Comparison of ENCODE assay signal across 8 mouse cellular contexts in the genomic region with DNA sequence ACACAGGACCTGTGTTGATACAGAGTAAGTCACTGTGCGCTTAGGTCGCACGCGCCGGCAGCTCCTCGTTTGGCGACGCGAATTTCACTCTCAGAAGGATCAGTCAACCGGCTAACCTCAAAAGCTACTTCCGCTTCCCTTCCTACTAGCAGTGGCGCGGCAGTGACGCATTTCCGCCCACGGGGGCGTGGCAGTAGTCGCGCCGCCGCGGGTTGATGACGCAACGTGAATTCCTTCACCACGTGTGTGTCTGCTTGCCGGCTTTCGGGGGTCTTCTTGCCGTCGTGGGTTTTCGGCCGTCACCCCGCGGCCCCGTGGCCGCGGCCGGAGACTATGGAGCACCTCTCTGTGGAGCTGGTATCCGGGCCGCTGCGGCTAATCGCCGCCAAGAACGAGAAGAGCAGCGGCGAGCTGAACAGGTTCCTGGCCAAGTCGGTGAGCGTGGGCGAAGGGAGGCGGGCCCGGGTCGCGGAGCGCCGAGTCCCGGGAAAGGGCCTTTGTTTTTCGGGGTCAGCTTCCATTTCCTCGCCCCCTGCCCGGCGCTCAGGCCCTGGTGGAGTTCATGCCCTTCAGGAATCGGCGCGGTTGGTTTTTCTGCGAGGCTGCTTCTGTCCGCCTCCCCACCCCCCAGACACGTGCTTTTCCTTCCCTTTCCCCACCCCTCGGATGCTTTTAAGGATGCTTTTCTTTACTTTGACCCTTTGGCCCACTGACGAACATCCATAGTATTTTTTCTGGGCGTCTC. TPM values are rescaled to one million over a fixed set of nuclear protein-coding genes. Genes with fewer than 3 reads are reported as not detected.
DNase-seq lines count a peak whose midpoint lies in the region; ATAC-seq and TF ChIP-seq lines count a peak whose summit lies in the region.

Gene Mdn1, plus strand, starts transcription at position 202 of the 745 bp plus-strand sequence.

- peak; percentile 93 for DNase-seq in MN1 (ENCODE audit: low spot score)
- DNase-seq in cerebellum, adult 9-10 months = peak; percentile 95
- DNase-seq in hindbrain, embryonic 10.5 days (ENCODE audit: low spot score) = peak; percentile 96
- peak; percentile 95 for DNase-seq in layer of hippocampus, adult 9-11 months
- peak; percentile 96 for DNase-seq in lung, postnatal 0 days (ENCODE audit: low spot score)
- peak; percentile 95 for DNase-seq in ovary, postnatal 14 days (ENCODE audit: low spot score)
- peak; percentile 96 for DNase-seq in thymus, postnatal 14 days

- H3K9ac ChIP-seq in lung, postnatal 0 days (replicated peaks; ENCODE audit: low read depth) = peak within 1 kb of the TSS; percentile 47

- peak; percentile 12; the same call in 1 of the 2 replicates for TF ChIP-seq CTCF in lung, postnatal 0 days (IDR thresholded peaks at IDR 0.05)

- peaks cover 11% of the 10 kb centered on the region for H3K4me1 ChIP-seq in hindbrain, embryonic 10.5 days (replicated peaks)
- no peaks in the 10 kb centered on the region for H3K4me1 ChIP-seq in lung, postnatal 0 days (ENCODE audit: insufficient read depth, low read depth, low read length)

- H3K4me2 ChIP-seq in lung, postnatal 0 days (replicated peaks; ENCODE audit: low read depth, low read length) = peak within 1 kb of the TSS; percentile 66

- peak within 1 kb of the TSS; percentile 84 for H3K27ac ChIP-seq in hindbrain, embryonic 10.5 days
- H3K27ac ChIP-seq in lung, postnatal 0 days (ENCODE audit: low read length) = peak within 1 kb of the TSS; percentile 51

- H3K4me3 ChIP-seq in hindbrain, embryonic 10.5 days = peak within 1 kb of the TSS; percentile 96
- peak within 1 kb of the TSS; percentile 93 for H3K4me3 ChIP-seq in lung, postnatal 0 days (ENCODE audit: low read depth, low read length)

- H3K27me3 ChIP-seq in hindbrain, embryonic 10.5 days (ENCODE audit: insufficient read depth, poor library complexity, severe bottlenecking) = no peaks in the 10 kb centered on the region
- no peaks in the 10 kb centered on the region for H3K27me3 ChIP-seq in lung, postnatal 0 days (replicated peaks; ENCODE audit: insufficient read depth, low read length)

- no peaks in the 10 kb centered on the region for H3K9me3 ChIP-seq in hindbrain, embryonic 10.5 days
- no peaks in the 10 kb centered on the region for H3K9me3 ChIP-seq in lung, postnatal 0 days (ENCODE audit: low read length)

- H3K36me3 ChIP-seq in hindbrain, embryonic 10.5 days = peaks cover 38% of the 10 kb centered on the region
- no peaks in the 10 kb centered on the region for H3K36me3 ChIP-seq in lung, postnatal 0 days (ENCODE audit: insufficient read depth, low read length)

- WGBS in hindbrain, embryonic 10.5 days = under 1% methylated on average over 68 of the region's 68 CpGs
- under 1% methylated on average over 67 of the region's 68 CpGs for WGBS in lung, postnatal 0 days

- ATAC-seq in frontal cortex, adult (ENCODE audit: low TSS enrichment) = peak; percentile 94
- ATAC-seq in lung, postnatal 0 days = peak; percentile 97

- TF ChIP-seq EP300 in lung, postnatal 0 days (IDR thresholded peaks at IDR 0.05) = no peak

RNA-seq across cellular contexts. Expression of gene Mdn1, which starts in this region (rescaled TPM):
- 15.0 and 16.9 TPM in 2 replicates for polyA plus RNA-seq in hindbrain, embryonic 10.5 days (2016; fragmentation: Nextera tagmentation; extraction: Ambion mirVana)
- 3.2 and 3.5 TPM in 2 replicates for polyA plus RNA-seq in lung, postnatal 0 days (2015; fragmentation: Nextera tagmentation; extraction: Ambion mirVana)

Comparison
In these comparisons a context has a peak if more than half of its experiments do, and no peak if none do; other contexts are left out.
1. Peak in every context shown above with its lines: DNase-seq, ATAC-seq, H3K4me3 ChIP-seq and H3K27ac ChIP-seq.